Mouse (Mus musculus) lung, postnatal 4 days (tissue): Measurements from ENCODE around the gene 5430403G16Rik.
"Not testable (repeated sequence)": the region's sequence is repeated elsewhere in the genome, so short reads cannot be mapped to it uniquely, and the experiment has no call there.

Experiments used
- DNase-seq, 2 experiments: peaks; one replicate each; pipeline ENCODE4 v3.0.0; 2021

Gene 5430403G16Rik

GRCm38 (mm10) chr5:109690537-109691201 lies at the start of gene 5430403G16Rik:
Gene 5430403G16Rik, minus strand, starts transcription at chr5:109691041.
- DNase-seq: peak; percentile 79

- not testable (repeated sequence) for DNase-seq
Measured at GRCm38 (mm10) chr5:109717341-109717740, 26.5 kb upstream of the 5430403G16Rik start.

DNA sequence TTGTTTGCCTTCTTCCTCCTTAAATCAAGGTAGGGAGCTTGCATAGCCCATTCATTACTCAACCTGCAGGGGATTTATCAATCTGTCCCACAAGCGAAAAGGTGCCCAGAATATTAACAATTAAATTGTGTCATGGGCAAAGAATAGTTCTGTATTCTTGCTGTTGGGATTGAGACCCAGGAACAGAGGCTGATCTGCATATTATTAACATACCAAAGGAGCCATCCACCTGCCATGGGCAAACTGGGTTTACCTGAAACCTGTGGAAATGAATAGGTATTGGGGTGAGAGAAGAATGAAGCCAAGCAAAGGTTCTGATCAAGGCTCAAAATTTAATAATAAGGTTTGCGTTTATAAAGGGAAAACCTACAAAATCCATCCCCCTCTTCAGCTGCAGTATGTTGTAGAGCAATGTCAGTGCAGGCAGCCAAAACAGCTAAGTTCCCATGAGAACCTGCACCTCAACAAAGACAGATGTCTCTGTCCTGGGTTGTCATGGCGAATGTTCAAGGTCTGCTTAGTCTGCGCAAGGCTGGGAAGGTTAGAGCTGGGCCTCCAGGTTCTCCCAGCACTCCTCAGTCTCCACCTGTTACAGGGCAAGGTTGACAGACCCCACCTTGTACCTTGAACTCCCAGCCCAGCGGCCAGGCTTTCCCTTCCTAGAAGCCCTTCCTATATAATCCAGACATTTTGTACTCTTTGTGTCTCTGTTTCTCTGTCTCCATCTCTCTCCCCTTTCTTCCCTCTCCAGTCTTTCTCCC lies 544 bp upstream of the 5430403G16Rik start:
- not testable (repeated sequence) for DNase-seq

DNA sequence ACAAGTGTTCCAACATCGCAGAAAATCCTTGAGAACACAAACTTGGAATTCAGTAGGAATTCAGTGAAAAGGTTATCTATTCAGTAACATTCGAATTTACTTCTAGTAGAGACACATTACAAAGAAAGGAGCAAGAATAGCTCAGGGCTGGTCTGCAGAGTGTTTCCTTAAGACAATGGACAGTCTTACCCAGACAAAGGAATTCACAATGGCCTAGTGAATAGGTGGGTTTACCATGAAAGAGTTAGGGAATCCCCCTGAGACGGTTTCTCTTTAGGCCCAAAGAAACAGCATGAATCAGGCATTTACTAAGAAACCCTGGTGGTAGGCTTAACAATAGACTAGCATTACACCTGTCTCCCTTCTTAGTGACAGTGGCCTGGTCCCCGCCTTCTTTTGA lies 7.9 kb downstream of the 5430403G16Rik start:
- DNase-seq: no peak
